Mouse (Mus musculus): ENCODE measurements around the gene Fam186b.

- TF ChIP-seq EP300 (optimal IDR thresholded peaks at IDR 0.05), result no peak
- TF ChIP-seq CTCF (IDR thresholded peaks at IDR 0.05; ENCODE audit: low read depth), result peak; percentile 66
Measured at GRCm38 (mm10) chr15:99294813-99295374, 794 bp downstream of the Fam186b start, which contains the start of gene Prpf40b.

Measured in stomach, postnatal 0 days (tissue).